Mouse (Mus musculus): ENCODE measurements around the gene Gm9913.

DNA sequence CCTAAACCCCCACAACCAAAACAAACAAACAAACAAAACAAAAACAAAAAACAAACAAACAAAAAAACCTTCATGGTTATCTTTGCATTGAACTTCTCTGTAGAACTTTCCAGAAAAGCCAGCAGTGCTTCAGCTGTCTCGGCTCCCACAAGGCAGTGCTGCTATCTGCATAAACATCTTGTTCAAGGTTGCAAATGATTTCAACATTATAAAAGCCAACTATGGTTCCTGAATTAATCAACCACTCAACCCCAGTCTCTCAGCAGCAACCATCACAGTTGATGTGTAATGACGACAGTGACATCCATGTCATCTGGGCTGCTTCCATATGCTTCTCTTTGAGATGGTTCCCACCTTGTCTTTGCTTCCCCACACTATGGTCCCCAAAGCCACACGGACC lies 34.8 kb downstream of the Gm9913 start:
- no peak for TF ChIP-seq FLI1 (IDR thresholded peaks at IDR 0.05; ENCODE audit: low read length)
- no peak for TF ChIP-seq GATA1 (IDR thresholded peaks at IDR 0.05; ENCODE audit: borderline replicate concordance, low read length)
